Mouse (Mus musculus) left cerebral cortex, adult 9 months (tissue): ENCODE data around the gene Gm49601.

Source experiments
- DNase-seq, 2 experiments: peaks; one replicate each; pipeline ENCODE4 v3.0.0; 2022; ENCODE audit warnings: low spot score in 2 of 2

Gene Gm49601

DNA sequence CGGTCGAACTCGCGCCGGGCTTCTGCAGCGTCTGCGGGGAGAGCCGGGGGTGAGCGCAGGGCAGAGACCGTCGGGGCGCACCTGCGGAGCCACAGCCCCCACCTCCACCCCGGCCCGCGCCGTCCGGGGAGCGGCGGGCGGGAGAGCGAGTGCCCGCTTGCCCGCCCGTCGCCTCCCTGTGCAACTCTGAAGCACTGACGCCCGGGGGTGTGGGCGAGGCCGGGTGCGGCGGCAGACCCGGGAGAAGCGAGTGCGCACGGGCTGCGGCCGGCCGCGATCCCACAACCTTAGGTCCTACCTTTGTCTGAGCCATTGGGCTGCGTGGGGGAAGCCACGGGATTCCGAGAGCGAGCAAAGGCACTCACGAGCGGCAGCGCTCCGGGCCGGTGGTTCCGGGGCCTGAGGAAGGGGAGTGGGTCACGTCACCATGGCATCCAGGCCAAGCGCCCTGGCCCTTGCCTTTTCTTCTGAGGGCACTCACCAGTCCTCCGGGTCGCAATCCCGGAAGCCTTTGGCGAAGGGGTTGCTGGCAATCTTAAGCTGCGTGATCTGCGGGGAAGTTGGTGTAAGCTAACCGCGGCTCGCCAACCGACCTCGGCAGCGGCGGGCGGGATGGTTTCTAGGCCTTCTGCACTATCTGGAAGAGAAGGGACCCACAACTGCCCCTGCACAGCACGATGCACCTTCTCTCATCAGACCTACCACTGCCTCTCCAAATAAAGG is 43.6 kb downstream of the Gm49601 start:
- DNase-seq: no peak

- no peak for DNase-seq
Measured at GRCm38 (mm10) chr16:18581623-18582205, 44.5 kb downstream of the Gm49601 start.

- DNase-seq: no peak
Measured at GRCm38 (mm10) chr16:18581050-18581622, 45.1 kb downstream of the Gm49601 start.

DNA sequence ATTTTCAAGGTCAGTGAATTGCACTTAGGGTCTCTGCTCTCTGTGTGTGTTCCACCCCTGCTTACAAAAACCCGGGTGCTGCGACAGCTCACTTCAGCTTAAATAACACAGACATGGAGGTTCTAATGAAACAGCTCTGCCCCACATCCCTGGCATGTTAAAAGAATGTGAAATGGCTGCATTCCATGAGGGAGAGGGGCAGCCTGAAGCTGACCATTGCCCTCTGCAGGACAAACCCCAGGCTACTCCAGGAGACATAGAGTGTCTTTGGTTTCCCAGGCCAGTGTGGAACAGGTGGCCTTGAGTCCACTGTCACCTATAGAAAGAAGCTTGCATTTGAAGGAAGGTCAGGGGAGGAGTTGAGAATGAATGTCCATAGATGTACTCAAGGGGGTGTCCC is 45.8 kb downstream of the Gm49601 start:
- no peak for DNase-seq

GRCm38 (mm10) chr16:18577599-18578160 is 48.5 kb downstream of the Gm49601 start:
- DNase-seq: no peak

DNA sequence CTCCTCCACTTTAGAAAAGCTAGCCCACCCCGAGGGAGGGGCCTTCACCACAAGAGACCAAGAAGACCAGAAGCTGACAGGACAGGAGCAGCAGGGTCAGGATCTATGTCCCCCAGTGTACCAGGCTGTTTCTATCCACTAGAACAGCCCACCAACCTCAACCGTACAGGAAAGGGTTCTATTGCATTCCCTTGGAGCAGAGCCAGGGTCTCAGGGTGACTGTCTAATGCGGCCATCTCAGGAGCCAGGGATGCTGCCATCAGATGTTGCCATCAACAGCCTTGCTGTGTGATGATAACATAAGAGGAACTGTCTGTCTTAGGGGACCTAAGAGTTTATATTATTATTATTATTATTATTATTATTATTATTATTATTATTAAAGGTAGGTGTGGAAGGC is 49.2 kb downstream of the Gm49601 start:
- no peak for DNase-seq

GRCm38 (mm10) chr16:18574196-18574595 is 52.0 kb downstream of the Gm49601 start:
- DNase-seq: no peak
